Mouse (Mus musculus) frontal cortex, postnatal 10 days (tissue): ENCODE results near the gene Nemp2.

Source experiments
- DNase-seq, 2 experiments: peaks; one replicate each; pipeline ENCODE4 v3.0.0; 2022; ENCODE audit warnings: low spot score in 2 of 2, mixed read lengths in 1 of 2

Gene Nemp2

GRCm38 (mm10) chr1:52630248-52630936 is at the start of gene Nemp2:
Gene Nemp2 (plus strand): TSS chr1:52630703.
- DNase-seq, result peak; percentile 79 to 91

GRCm38 (mm10) chr1:52581744-52582143 is 48.8 kb upstream of the Nemp2 start:
- DNase-seq, result no peak

GRCm38 (mm10) chr1:52582866-52583265 is 47.6 kb upstream of the Nemp2 start:
- DNase-seq, result no peak

- DNase-seq, result peak; percentile 39
These were observed 33.4 kb upstream of the Nemp2 start for GRCm38 (mm10) chr1:52596982-52597646.

GRCm38 (mm10) chr1:52597761-52598160 is 32.7 kb upstream of the Nemp2 start:
- DNase-seq, result peak; percentile 17 to 21

GRCm38 (mm10) chr1:52598361-52598760 is 32.1 kb upstream of the Nemp2 start:
- DNase-seq, result no peak

- DNase-seq, result no peak
These were observed 29.0 kb upstream of the Nemp2 start for GRCm38 (mm10) chr1:52601496-52601895.

- DNase-seq, result no peak
These were observed 22.8 kb upstream of the Nemp2 start for GRCm38 (mm10) chr1:52607700-52608099.

- no peak for DNase-seq
These were observed 22.0 kb upstream of the Nemp2 start for GRCm38 (mm10) chr1:52608486-52608885.

- DNase-seq, result no peak
These were observed 12.3 kb upstream of the Nemp2 start for GRCm38 (mm10) chr1:52618217-52618616.

GRCm38 (mm10) chr1:52620442-52620841 is 10.1 kb upstream of the Nemp2 start:
- DNase-seq, result no peak

- no peak for DNase-seq
These were observed 415 bp downstream of the Nemp2 start for GRCm38 (mm10) chr1:52630937-52631299.

GRCm38 (mm10) chr1:52631570-52631969 is 1.1 kb downstream of the Nemp2 start:
- DNase-seq, result no peak

- no peak for DNase-seq
These were observed 3.7 kb downstream of the Nemp2 start for GRCm38 (mm10) chr1:52634251-52634650.

- no peak for DNase-seq
These were observed 5.4 kb downstream of the Nemp2 start for GRCm38 (mm10) chr1:52635932-52636331.

- DNase-seq, result no peak
These were observed 7.6 kb downstream of the Nemp2 start for GRCm38 (mm10) chr1:52638101-52638500.

- DNase-seq, result no peak
These were observed 8.6 kb downstream of the Nemp2 start for GRCm38 (mm10) chr1:52639090-52639489.

- DNase-seq, result no peak
These were observed 9.8 kb downstream of the Nemp2 start for GRCm38 (mm10) chr1:52640266-52640665.

- DNase-seq, result no peak
These were observed 10.2 kb downstream of the Nemp2 start for GRCm38 (mm10) chr1:52640736-52641135.

- DNase-seq, result peak; percentile 78 to 80
These were observed 17.9 kb downstream of the Nemp2 start for GRCm38 (mm10) chr1:52648153-52649027.

- no peak for DNase-seq
These were observed 19.6 kb downstream of the Nemp2 start for GRCm38 (mm10) chr1:52650066-52650465.

- DNase-seq, result no peak
These were observed 22.2 kb downstream of the Nemp2 start for GRCm38 (mm10) chr1:52652601-52653253.
